Mouse (Mus musculus) intestine, embryonic 16.5 days (tissue): ENCODE results near the gene Fli1. TPM values are rescaled to one million over a fixed set of nuclear protein-coding genes. Genes with fewer than 3 reads are reported as not detected.

Experiments used
- ATAC-seq: fragments of 200-750 bp; cut with Nextera tagmentation; 2 replicates; pipeline ENCODE4 v1.8.0; 2017; ENCODE audit warnings: moderate TSS enrichment, moderate library complexity
- H3K27ac ChIP-seq: fragments of 300-500 bp; sonication (generic); 2 replicates; pipeline ENCODE4 v1.5.1; 2014; ENCODE audit warnings: mild to moderate bottlenecking, low read length
- H3K27me3 ChIP-seq: fragments of 300-500 bp; sonication (generic); replicated peaks from 2 replicates; pipeline ENCODE4 v1.6.1; 2014; ENCODE audit warnings: low read length, control low read depth, mixed read lengths; ENCODE audit not compliant: control insufficient read depth, insufficient read depth
- H3K36me3 ChIP-seq: fragments of 300-500 bp; sonication (generic); 2 replicates; pipeline ENCODE4 v1.6.1; 2014; ENCODE audit warnings: low read length, control low read depth; ENCODE audit not compliant: control insufficient read depth, insufficient read depth
- H3K4me1 ChIP-seq: fragments of 300-500 bp; sonication (generic); 2 replicates; pipeline ENCODE4 v1.6.1; 2014; ENCODE audit warnings: low read length, control low read depth, mixed read lengths; ENCODE audit not compliant: control insufficient read depth, insufficient read depth
- H3K4me2 ChIP-seq: fragments of 300-500 bp; sonication (generic); 2 replicates; pipeline ENCODE4 v1.6.1; 2014; ENCODE audit warnings: low read depth, low read length, control low read depth
- H3K4me3 ChIP-seq: fragments of 300-500 bp; sonication (generic); 2 replicates; pipeline ENCODE4 v1.5.1; 2014; ENCODE audit warnings: mild to moderate bottlenecking, low read length
- H3K9ac ChIP-seq: fragments of 300-500 bp; sonication (generic); 2 replicates; pipeline ENCODE4 v1.6.1; 2014; ENCODE audit warnings: low read depth, low read length
- H3K9me3 ChIP-seq: fragments of 300-500 bp; sonication (generic); 2 replicates; pipeline ENCODE4 v1.6.1; 2016; ENCODE audit warnings: low read length, control low read depth; ENCODE audit not compliant: control insufficient read depth
- WGBS: fragments of 180-500 bp; shearing (Covaris S2); extraction: QIAGEN DNeasy Blood & Tissue Kit; methylation state at CpG from one replicate; pipeline ENCODE4 v1.1.7; 2014; 5-methylcytosine and 5-hydroxymethylcytosine counted together
- polyA plus RNA-seq: library from polyadenylated mRNA; unstranded; fragments of >200 nt; fragmentation: Nextera tagmentation; extraction: Ambion mirVana; gene quantifications from 2 replicates; pipeline ENCODE4 v1.2.1, GENCODE M21; 2015

Fli1 gene
- polyA plus RNA-seq, 1 experiment from 2014 or later, result 10.1 TPM

- H3K4me3 ChIP-seq, result no peak overlapping the region
- H3K9ac ChIP-seq, result no peak overlapping the region
- H3K4me2 ChIP-seq, result no peak overlapping the region
- H3K27ac ChIP-seq, result no peak overlapping the region
- no peaks in the 10 kb centered on the region for H3K27me3 ChIP-seq
- ATAC-seq, result no peak
- H3K36me3 ChIP-seq, result no peaks in the 10 kb centered on the region
- H3K9me3 ChIP-seq, result no peaks in the 10 kb centered on the region
- no peaks in the 10 kb centered on the region for H3K4me1 ChIP-seq
Observed at GRCm38 (mm10) chr9:32488627-32489026, 54.0 kb downstream of the Fli1 start.

GRCm38 (mm10) chr9:32487823-32488222 lies 54.8 kb downstream of the Fli1 start:
- Histone ChIP-seq H3K36me3 (no peaks in the 10 kb centered on the region), H3K27ac (no peak overlapping the region), H3K4me2 (no peak overlapping the region), H3K27me3 (no peaks in the 10 kb centered on the region), H3K9ac (no peak overlapping the region), H3K4me1 (no peaks in the 10 kb centered on the region), H3K4me3 (no peak overlapping the region), H3K9me3 (no peaks in the 10 kb centered on the region)
- ATAC-seq, result no peak
- WGBS, result 88% methylated on average over 5 of the region's 5 CpGs

- no peak overlapping the region for H3K9ac ChIP-seq
- H3K27me3 ChIP-seq, result no peaks in the 10 kb centered on the region
- ATAC-seq, result no peak
- no peak overlapping the region for H3K4me3 ChIP-seq
- no peaks in the 10 kb centered on the region for H3K9me3 ChIP-seq
- H3K27ac ChIP-seq, result no peak overlapping the region
- H3K4me2 ChIP-seq, result no peak overlapping the region
- 86% methylated on average over 4 of the region's 4 CpGs for WGBS
- H3K4me1 ChIP-seq, result no peaks in the 10 kb centered on the region
- H3K36me3 ChIP-seq, result no peaks in the 10 kb centered on the region
Observed at GRCm38 (mm10) chr9:32487401-32487800, 55.3 kb downstream of the Fli1 start.

DNA sequence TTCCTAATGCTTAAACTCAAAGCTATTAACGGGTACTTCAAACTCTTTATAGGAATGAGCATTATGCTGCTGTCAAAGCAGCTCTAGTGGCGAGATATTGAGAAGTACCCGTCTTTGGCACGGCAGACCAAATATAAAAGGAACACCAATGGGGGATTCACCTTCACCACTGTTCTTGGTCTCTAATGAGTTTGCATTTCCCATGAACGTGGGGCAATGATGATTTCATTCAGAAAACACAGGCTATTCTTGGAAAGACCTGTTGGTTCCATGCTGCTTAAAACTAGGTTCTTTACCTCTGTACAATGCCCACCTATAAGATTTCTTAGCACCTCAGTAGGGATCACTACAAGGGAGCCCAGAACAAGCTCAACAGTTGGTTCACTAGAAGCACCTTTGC lies 62.2 kb downstream of the Fli1 start:
- H3K4me1 ChIP-seq, result peaks cover 4% of the 10 kb centered on the region; the same call in 1 of the 2 replicates
- no peaks in the 10 kb centered on the region for H3K27me3 ChIP-seq
- ATAC-seq, result no peak
- H3K27ac ChIP-seq, result no peak overlapping the region
- 86% methylated on average over 5 of the region's 5 CpGs for WGBS
- H3K9ac ChIP-seq, result no peak overlapping the region
- H3K9me3 ChIP-seq, result no peaks in the 10 kb centered on the region
- H3K4me2 ChIP-seq, result no peak overlapping the region
- H3K36me3 ChIP-seq, result no peaks in the 10 kb centered on the region
- H3K4me3 ChIP-seq, result no peak overlapping the region

GRCm38 (mm10) chr9:32478799-32479198 lies 63.9 kb downstream of the Fli1 start:
- no peaks in the 10 kb centered on the region for H3K9me3 ChIP-seq
- no peaks in the 10 kb centered on the region for H3K36me3 ChIP-seq
- peaks cover 4% of the 10 kb centered on the region; the same call in 1 of the 2 replicates for H3K4me1 ChIP-seq
- WGBS, result 55% methylated on average over 3 of the region's 3 CpGs
- H3K27ac ChIP-seq, result no peak overlapping the region
- no peak overlapping the region for H3K4me2 ChIP-seq
- no peak overlapping the region for H3K9ac ChIP-seq
- ATAC-seq, result no peak
- no peak overlapping the region for H3K4me3 ChIP-seq
- no peaks in the 10 kb centered on the region for H3K27me3 ChIP-seq

- Histone ChIP-seq H3K4me2 (no peak overlapping the region), H3K4me1 (peaks cover 4% of the 10 kb centered on the region; the same call in 1 of the 2 replicates), H3K27me3 (no peaks in the 10 kb centered on the region), H3K4me3 (no peak overlapping the region), H3K27ac (no peak overlapping the region), H3K36me3 (no peaks in the 10 kb centered on the region), H3K9me3 (no peaks in the 10 kb centered on the region), H3K9ac (no peak overlapping the region)
- WGBS, result 26% methylated on average over 2 of the region's 2 CpGs
- no peak for ATAC-seq
Observed at GRCm38 (mm10) chr9:32478087-32478486, 64.6 kb downstream of the Fli1 start.

GRCm38 (mm10) chr9:32476604-32477003 lies 66.1 kb downstream of the Fli1 start:
- no peak for ATAC-seq
- H3K9ac ChIP-seq, result no peak overlapping the region
- no peaks in the 10 kb centered on the region for H3K27me3 ChIP-seq
- no peaks in the 10 kb centered on the region for H3K9me3 ChIP-seq
- peaks cover 4% of the 10 kb centered on the region; the same call in 1 of the 2 replicates for H3K4me1 ChIP-seq
- no peak overlapping the region for H3K4me2 ChIP-seq
- H3K27ac ChIP-seq, result no peak overlapping the region
- 88% methylated on average over 10 of the region's 10 CpGs for WGBS
- no peaks in the 10 kb centered on the region for H3K36me3 ChIP-seq
- H3K4me3 ChIP-seq, result no peak overlapping the region

DNA sequence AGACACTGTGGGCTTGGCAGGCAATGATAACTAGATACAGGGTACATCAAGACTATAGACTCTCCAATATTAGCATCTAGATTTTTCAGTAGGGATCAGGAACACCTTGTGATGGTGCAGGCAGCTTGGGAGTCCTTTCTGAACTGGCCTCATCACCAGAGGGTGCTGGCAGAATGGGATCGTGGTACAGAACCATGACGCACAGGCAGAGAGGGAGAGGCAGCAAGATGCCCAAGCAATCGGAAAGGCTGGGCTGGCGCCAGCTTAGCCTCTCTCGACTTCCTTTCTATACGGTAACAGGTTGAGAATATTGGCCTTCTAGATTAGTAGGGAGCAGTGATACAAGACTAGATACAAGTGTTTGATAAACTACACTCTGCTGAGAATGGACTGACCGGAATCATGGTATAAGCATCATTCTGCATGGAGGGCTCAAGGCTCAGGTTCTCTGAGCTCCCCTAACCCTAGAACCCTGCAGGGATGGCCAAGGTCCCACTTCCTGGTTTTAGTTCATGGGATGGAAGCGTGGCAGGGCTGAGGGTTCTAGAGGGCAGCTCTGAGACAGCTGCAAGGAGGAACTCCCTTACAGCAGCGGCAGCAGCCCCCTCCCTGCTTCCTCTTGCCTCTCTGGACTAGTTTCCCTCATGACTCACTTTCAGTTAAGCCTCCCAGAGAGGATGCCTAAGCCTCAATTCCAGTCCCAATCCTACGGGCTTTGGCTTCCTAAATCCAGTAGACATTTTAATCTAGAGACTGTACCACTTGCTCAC lies 67.9 kb downstream of the Fli1 start:
- H3K4me2 ChIP-seq, result no peak overlapping the region
- WGBS, result 73% methylated on average over 10 of the region's 10 CpGs
- peaks cover 4% of the 10 kb centered on the region; the same call in 1 of the 2 replicates for H3K4me1 ChIP-seq
- no peak overlapping the region for H3K27ac ChIP-seq
- H3K4me3 ChIP-seq, result no peak overlapping the region
- ATAC-seq, result no peak
- H3K36me3 ChIP-seq, result no peaks in the 10 kb centered on the region
- H3K9ac ChIP-seq, result no peak overlapping the region
- no peaks in the 10 kb centered on the region for H3K27me3 ChIP-seq
- no peaks in the 10 kb centered on the region for H3K9me3 ChIP-seq

DNA sequence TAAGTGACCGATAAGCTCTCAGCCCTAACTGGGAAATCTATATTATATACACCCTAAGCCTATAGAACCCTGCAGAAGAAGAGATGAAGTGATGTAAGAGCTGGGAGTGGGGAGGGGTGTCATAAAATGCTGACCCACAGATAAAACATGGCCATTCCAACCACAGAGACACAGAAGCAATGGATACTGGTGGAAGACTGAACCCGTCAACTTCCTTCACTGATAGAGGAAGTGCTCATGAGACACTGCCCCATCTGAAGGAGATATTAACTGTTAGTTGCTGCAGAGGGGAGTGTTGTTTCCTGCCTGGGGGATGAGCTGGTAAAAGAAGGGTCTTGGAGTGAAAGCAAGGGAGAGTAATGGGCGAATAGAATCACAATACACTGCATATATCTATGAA lies 70.3 kb downstream of the Fli1 start:
- H3K4me3 ChIP-seq, result no peak overlapping the region
- no peak overlapping the region for H3K9ac ChIP-seq
- no peaks in the 10 kb centered on the region for H3K9me3 ChIP-seq
- 75% methylated on average over 3 of the region's 3 CpGs for WGBS
- no peak overlapping the region for H3K4me2 ChIP-seq
- no peaks in the 10 kb centered on the region for H3K36me3 ChIP-seq
- H3K4me1 ChIP-seq, result peaks cover 4% of the 10 kb centered on the region; the same call in 1 of the 2 replicates
- no peak for ATAC-seq
- no peaks in the 10 kb centered on the region for H3K27me3 ChIP-seq
- no peak overlapping the region for H3K27ac ChIP-seq
